ENCODE assay signal across 8 mouse cellular contexts in genomic region chr10:85598093-85598599, GRCm38 (mm10).
DNase-seq lines count a peak whose midpoint lies in the region; ATAC-seq and TF ChIP-seq lines count a peak whose summit lies in the region.

No protein-coding gene starts in this region.

- WGBS in liver, adult 2 months = 37% methylated on average over 9 of the region's 9 CpGs
- 47% methylated on average over 9 of the region's 9 CpGs for WGBS in embryonic facial prominence, embryonic 10.5 days
- 32% methylated on average over 9 of the region's 9 CpGs for WGBS in intestine, embryonic 16.5 days
- WGBS in liver, postnatal 0 days (ENCODE audit: insufficient replicate concordance) = 40% methylated on average over 9 of the region's 9 CpGs

- no peak overlapping the region for H3K27ac ChIP-seq in liver, adult 2 months (replicated peaks; ENCODE audit: insufficient read depth, low read depth, low read length)
- peak overlapping the region; percentile 83 for H3K27ac ChIP-seq in embryonic facial prominence, embryonic 10.5 days (replicated peaks)
- H3K27ac ChIP-seq in intestine, embryonic 16.5 days (ENCODE audit: low read length) = no peak overlapping the region
- no peak overlapping the region for H3K27ac ChIP-seq in liver, postnatal 0 days (ENCODE audit: low read depth)

- no peak overlapping the region for H3K4me3 ChIP-seq in liver, adult 2 months (ENCODE audit: insufficient read depth, low read depth, low read length)
- H3K4me3 ChIP-seq in embryonic facial prominence, embryonic 10.5 days = peak overlapping the region; percentile 66
- H3K4me3 ChIP-seq in intestine, embryonic 16.5 days (ENCODE audit: low read length) = peak overlapping the region; percentile 46
- H3K4me3 ChIP-seq in liver, postnatal 0 days (ENCODE audit: low read depth, low read length) = no peak overlapping the region

- H3K79me2 ChIP-seq in liver, adult 2 months (ENCODE audit: control insufficient read depth, insufficient read depth, low read length) = no peaks in the 10 kb centered on the region

- no peak overlapping the region for H3K9ac ChIP-seq in liver, adult 2 months (ENCODE audit: low read depth, low read length)
- H3K9ac ChIP-seq in intestine, embryonic 16.5 days (ENCODE audit: low read depth, low read length) = peak overlapping the region; percentile 41
- H3K9ac ChIP-seq in liver, postnatal 0 days (replicated peaks) = no peak overlapping the region

- peak overlapping the region; percentile 85 for H3K4me2 ChIP-seq in intestine, embryonic 16.5 days (ENCODE audit: low read depth, low read length)
- peak overlapping the region; percentile 58; the same call in 1 of the 2 replicates for H3K4me2 ChIP-seq in liver, postnatal 0 days (ENCODE audit: low read depth, low read length)

- 0 out of 2 replicates have a peak, but pooled peaks cover 5% of the 10 kb centered on the region for H3K27me3 ChIP-seq in liver, adult 2 months (ENCODE audit: control insufficient read depth, insufficient read depth, low read length)
- peaks cover 22% of the 10 kb centered on the region for H3K27me3 ChIP-seq in embryonic facial prominence, embryonic 10.5 days (replicated peaks; ENCODE audit: low read depth, poor library complexity, severe bottlenecking)
- no peaks in the 10 kb centered on the region for H3K27me3 ChIP-seq in intestine, embryonic 16.5 days (replicated peaks; ENCODE audit: control insufficient read depth, insufficient read depth, low read length)
- H3K27me3 ChIP-seq in liver, postnatal 0 days (ENCODE audit: insufficient read depth, low read length) = peaks cover 20% of the 10 kb centered on the region

- no peaks in the 10 kb centered on the region for H3K4me1 ChIP-seq in liver, adult 2 months (ENCODE audit: control insufficient read depth, insufficient read depth, low read length)
- peaks cover 14% of the 10 kb centered on the region for H3K4me1 ChIP-seq in embryonic facial prominence, embryonic 10.5 days
- no peaks in the 10 kb centered on the region for H3K4me1 ChIP-seq in intestine, embryonic 16.5 days (ENCODE audit: control insufficient read depth, insufficient read depth, low read length)
- no peaks in the 10 kb centered on the region for H3K4me1 ChIP-seq in liver, postnatal 0 days (ENCODE audit: insufficient read depth)

- H3K36me3 ChIP-seq in liver, adult 2 months (ENCODE audit: control insufficient read depth, insufficient read depth, low read length) = no peaks in the 10 kb centered on the region
- H3K36me3 ChIP-seq in embryonic facial prominence, embryonic 10.5 days (replicated peaks) = no peaks in the 10 kb centered on the region
- H3K36me3 ChIP-seq in intestine, embryonic 16.5 days (ENCODE audit: control insufficient read depth, insufficient read depth, low read length) = no peaks in the 10 kb centered on the region
- H3K36me3 ChIP-seq in liver, postnatal 0 days (replicated peaks; ENCODE audit: insufficient read depth, low read length) = no peaks in the 10 kb centered on the region

- peak; percentile 8 for DNase-seq in liver, adult 2 months (ENCODE audit: extremely low read depth, low read depth, low spot score)
- DNase-seq in liver = no peak
- no peak for DNase-seq in embryonic facial prominence, embryonic 10.5 days (ENCODE audit: low spot score)
- no peak for DNase-seq in liver, postnatal 0 days
- peak; percentile 39 for DNase-seq in right cerebral cortex, postnatal 25 days
- DNase-seq in ovary, postnatal 10 days (ENCODE audit: low spot score) = no peak

- TF ChIP-seq CTCF in liver, adult 2 months (IDR thresholded peaks at IDR 0.05; ENCODE audit: low read depth, low read length) = no peak
- TF ChIP-seq CTCF in liver, postnatal 0 days (IDR thresholded peaks at IDR 0.05; ENCODE audit: low read depth) = no peak

- TF ChIP-seq EP300 in liver, postnatal 0 days (IDR thresholded peaks at IDR 0.05; ENCODE audit: low read depth) = no peak

- ATAC-seq in granulocyte monocyte progenitor cell, adult 5-6 weeks (replicated peaks; ENCODE audit: poor library complexity, severe bottlenecking) = peak; percentile 40
- peak; percentile 46 for ATAC-seq in intestine, embryonic 16.5 days
- ATAC-seq in liver, postnatal 0 days = no peak

- TF ChIP-seq POLR2A in liver, adult 2 months (IDR thresholded peaks at IDR 0.05; ENCODE audit: extremely low read depth, insufficient read depth, low read length) = no peak

- no peaks in the 10 kb centered on the region for H3K9me3 ChIP-seq in embryonic facial prominence, embryonic 10.5 days
- no peaks in the 10 kb centered on the region for H3K9me3 ChIP-seq in intestine, embryonic 16.5 days (ENCODE audit: control insufficient read depth, low read length)
- no peaks in the 10 kb centered on the region for H3K9me3 ChIP-seq in liver, postnatal 0 days (ENCODE audit: low read length)

Comparison
In these comparisons a context has a peak if more than half of its experiments do, and no peak if none do; other contexts are left out.
1. DNase-seq: peak in liver, adult 2 months (single experiment) and right cerebral cortex, postnatal 25 days (single experiment); none in liver (single experiment), embryonic facial prominence, embryonic 10.5 days (single experiment), liver, postnatal 0 days (single experiment) and ovary, postnatal 10 days (single experiment).
2. H3K4me3 ChIP-seq: peak in embryonic facial prominence, embryonic 10.5 days (single experiment) and intestine, embryonic 16.5 days (single experiment); none in liver, adult 2 months (single experiment) and liver, postnatal 0 days (single experiment).